Mouse (Mus musculus) midbrain, embryonic 11.5 days (tissue): ENCODE measurements around the gene Pikfyve. TPM values are rescaled to one million over a fixed set of nuclear protein-coding genes. Genes with fewer than 3 reads are reported as not detected.

Source experiments
- ATAC-seq: fragments of 200-750 bp; cut with Nextera tagmentation; 2 replicates; pipeline ENCODE4 v1.8.0; 2017; ENCODE audit warnings: moderate TSS enrichment, moderate library complexity; ENCODE audit not compliant: low FRiP score
- DNase-seq: peaks from one replicate; pipeline ENCODE4 v3.0.0; 2015; ENCODE audit warnings: low spot score; ENCODE audit errors: missing footprints
- H3K27ac ChIP-seq: fragments of 300-500 bp; sonication (generic); 2 replicates; pipeline ENCODE4 v1.5.1; 2014; ENCODE audit warnings: low read depth, low read length
- H3K27me3 ChIP-seq: fragments of 300-500 bp; sonication (generic); 2 replicates; pipeline ENCODE4 v1.6.1; 2014; ENCODE audit warnings: mild to moderate bottlenecking, low read length, moderate library complexity, mixed read lengths; ENCODE audit not compliant: control insufficient read depth, insufficient read depth
- H3K36me3 ChIP-seq: fragments of 300-500 bp; sonication (generic); 2 replicates; pipeline ENCODE4 v1.6.1; 2014; ENCODE audit warnings: mild to moderate bottlenecking, low read length, moderate library complexity, mixed read lengths; ENCODE audit not compliant: control insufficient read depth, insufficient read depth
- H3K4me1 ChIP-seq: fragments of 300-500 bp; sonication (generic); 2 replicates; pipeline ENCODE4 v1.6.1; 2014; ENCODE audit warnings: low read length; ENCODE audit not compliant: control insufficient read depth, insufficient read depth
- H3K4me2 ChIP-seq: fragments of 300-500 bp; sonication (generic); 2 replicates; pipeline ENCODE4 v1.6.1; 2014; ENCODE audit warnings: mild to moderate bottlenecking, moderate library complexity
- H3K4me3 ChIP-seq: fragments of 300-500 bp; sonication (generic); 2 replicates; pipeline ENCODE4 v1.5.1; 2014; ENCODE audit warnings: low read depth, low read length
- H3K9ac ChIP-seq: fragments of 300-500 bp; sonication (generic); 2 replicates; pipeline ENCODE4 v1.6.1; 2014; ENCODE audit warnings: low read length
- H3K9me3 ChIP-seq: fragments of 300-500 bp; sonication (generic); 2 replicates; pipeline ENCODE4 v1.6.1; 2016; ENCODE audit warnings: low read length; ENCODE audit not compliant: control insufficient read depth
- WGBS: fragments of 180-500 bp; shearing (Covaris S2); extraction: QIAGEN DNeasy Blood & Tissue Kit; methylation state at CpG from one replicate; pipeline ENCODE4 v1.1.7; 2014; 5-methylcytosine and 5-hydroxymethylcytosine counted together
- polyA plus RNA-seq: library from polyadenylated mRNA; unstranded; fragments of >200 nt; fragmentation: Nextera tagmentation; extraction: Ambion mirVana; gene quantifications from 2 replicates; pipeline ENCODE4 v1.2.1, GENCODE M21; 2014

Pikfyve gene
- polyA plus RNA-seq, 1 experiment from 2014 or later: 17.1 TPM

- Histone ChIP-seq H3K27me3 (peaks cover 12% of the 10 kb centered on the region), H3K4me2 (no peak overlapping the region), H3K27ac (no peak overlapping the region), H3K9ac (no peak overlapping the region), H3K4me1 (peaks cover 5% of the 10 kb centered on the region; the same call in 1 of the 2 replicates), H3K9me3 (no peaks in the 10 kb centered on the region), H3K36me3 (no peaks in the 10 kb centered on the region), H3K4me3 (no peak overlapping the region)
- WGBS: 62% methylated on average over 2 of the region's 2 CpGs
- ATAC-seq: no peak
- no peak for DNase-seq
These were observed 126.4 kb downstream of the Pikfyve start for GRCm38 (mm10) chr1:65312896-65313295.

- no peaks in the 10 kb centered on the region for H3K36me3 ChIP-seq
- H3K27me3 ChIP-seq: peaks cover 11% of the 10 kb centered on the region
- no peaks in the 10 kb centered on the region for H3K9me3 ChIP-seq
- DNase-seq (no peak), ATAC-seq (no peak)
- H3K4me1 ChIP-seq: peaks cover 5% of the 10 kb centered on the region; the same call in 1 of the 2 replicates
- WGBS: 65% methylated on average over 13 of the region's 13 CpGs
- H3K27ac ChIP-seq: no peak overlapping the region
- H3K9ac ChIP-seq: no peak overlapping the region
- H3K4me2 ChIP-seq: no peak overlapping the region
- no peak overlapping the region for H3K4me3 ChIP-seq
These were observed 127.9 kb downstream of the Pikfyve start for GRCm38 (mm10) chr1:65314054-65315021.

- H3K4me2 ChIP-seq: no peak overlapping the region
- ATAC-seq (no peak), DNase-seq (no peak)
- peaks cover 11% of the 10 kb centered on the region for H3K27me3 ChIP-seq
- no peak overlapping the region for H3K9ac ChIP-seq
- H3K27ac ChIP-seq: no peak overlapping the region
- H3K4me3 ChIP-seq: no peak overlapping the region
- H3K9me3 ChIP-seq: no peaks in the 10 kb centered on the region
- no peaks in the 10 kb centered on the region for H3K36me3 ChIP-seq
- 91% methylated on average over 8 of the region's 8 CpGs for WGBS
- peaks cover 5% of the 10 kb centered on the region; the same call in 1 of the 2 replicates for H3K4me1 ChIP-seq
These were observed 128.5 kb downstream of the Pikfyve start for GRCm38 (mm10) chr1:65315022-65315407.

Other genes with a start within 250 kb of the Pikfyve start
- 5.6 and 5.9 TPM in 2 replicates for gene Plekhm3, start 229.9 kb upstream of the Pikfyve start, polyA plus RNA-seq
- 0.11 and 0.17 TPM in 2 replicates for gene Akr1cl, start 153.9 kb upstream of the Pikfyve start, polyA plus RNA-seq
- gene Cryge, start 135.5 kb upstream of the Pikfyve start, polyA plus RNA-seq: 0.65 and 0.74 TPM in 2 replicates
- gene Crygd, start 123.2 kb upstream of the Pikfyve start, polyA plus RNA-seq: not detected in 2 replicates
- gene Crygc, start 113.0 kb upstream of the Pikfyve start, polyA plus RNA-seq: 0.39 TPM in 1 of 2 replicates, not detected in the other
- not detected in 2 replicates for gene Crygb, start 104.4 kb upstream of the Pikfyve start, polyA plus RNA-seq
- gene Cryga, start 83.3 kb upstream of the Pikfyve start, polyA plus RNA-seq: not detected in 2 replicates
- not detected in 2 replicates for gene Gm28845, start 67.1 kb upstream of the Pikfyve start, polyA plus RNA-seq
- gene D630023F18Rik, start 63.5 kb upstream of the Pikfyve start, polyA plus RNA-seq: 0.22 TPM in 1 of 2 replicates, not detected in the other
- gene Idh1, start 183 bp upstream of the Pikfyve start, polyA plus RNA-seq: 433 and 472 TPM in 2 replicates
- gene Pth2r, start 95.4 kb downstream of the Pikfyve start, polyA plus RNA-seq: 0.17 TPM in 1 of 2 replicates, not detected in the other